In the genomic region with DNA sequence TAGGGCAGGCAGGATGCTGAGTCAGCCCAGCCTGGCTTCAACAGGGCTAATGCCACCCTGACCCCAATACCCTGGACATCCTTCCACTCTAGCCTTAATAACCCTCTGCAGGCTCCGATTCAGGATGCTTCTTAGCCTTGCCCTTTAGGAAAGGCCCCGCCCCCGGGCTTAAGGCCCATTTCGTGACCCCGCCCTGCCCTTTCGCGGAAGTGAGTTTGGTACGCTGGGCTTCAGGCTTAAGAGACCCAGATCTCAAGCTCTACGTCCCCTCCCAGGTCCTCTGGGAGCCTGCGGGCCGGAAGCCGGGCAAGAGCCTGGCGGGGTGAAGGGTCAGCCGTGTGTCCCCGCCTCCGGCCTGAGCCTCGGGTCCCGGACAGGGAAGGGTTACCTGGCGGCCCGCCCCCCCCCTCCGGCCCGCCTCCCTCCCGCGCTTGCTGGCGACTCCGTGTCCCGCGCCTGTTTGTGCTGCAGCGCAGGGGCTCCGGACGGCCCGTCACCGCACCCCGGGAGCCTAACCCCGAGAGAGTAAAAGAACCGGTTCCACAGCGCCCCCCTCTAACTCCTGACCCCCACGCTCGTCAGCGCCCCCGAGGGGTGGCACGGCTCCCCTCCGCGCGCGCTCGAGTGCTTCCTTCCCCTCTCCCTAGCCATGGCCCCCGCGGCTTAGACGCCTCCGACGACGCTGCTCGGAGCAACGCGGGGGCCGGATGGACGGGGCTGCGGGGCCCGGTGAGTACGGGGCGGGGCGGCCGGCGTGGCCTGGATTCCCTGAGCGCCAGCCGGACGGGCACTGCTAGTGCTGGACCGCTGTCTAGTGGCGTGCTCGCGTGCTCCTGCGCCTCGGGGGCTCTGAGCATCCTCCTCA, we compare ENCODE assay signal across 8 mouse cellular contexts. TPM values are rescaled to one million over a fixed set of nuclear protein-coding genes. Genes with fewer than 3 reads are reported as not detected.
DNase-seq lines count a peak whose midpoint lies in the region; ATAC-seq lines count a peak whose summit lies in the region.

A gene (minus strand): TSS at position 133 of the 865 bp plus-strand sequence.
A gene (plus strand): TSS at position 329 of the 865 bp plus-strand sequence.

- DNase-seq in NIH3T3 (ENCODE audit: low read depth) = peak; percentile 82
- DNase-seq in cerebellum, adult 11-12 months = peak; percentile 87
- DNase-seq in heart, postnatal 4 days = peak; percentile 91
- peak; percentile 68 to 74 for DNase-seq in layer of hippocampus, postnatal 10 days (ENCODE audit: low spot score in 2 of 2)
- peak; percentile 95 for DNase-seq in retina, postnatal 1 day
- DNase-seq in urinary bladder, postnatal 36 days (ENCODE audit: low spot score in 2 of 2) = peak; percentile 85 to 94

- WGBS in forebrain, embryonic 15.5 days = under 1% methylated on average over 64 of the region's 74 CpGs
- WGBS in macrophage (ENCODE audit: missing documents) = under 1% methylated on average over 66 of the region's 74 CpGs

- no peaks in the 10 kb centered on the region for H3K27me3 ChIP-seq in forebrain, embryonic 15.5 days

- H3K4me1 ChIP-seq in forebrain, embryonic 15.5 days = peaks cover 16% of the 10 kb centered on the region

- peak; percentile 64 for ATAC-seq in forebrain, embryonic 15.5 days (replicated peaks)

- no peaks in the 10 kb centered on the region for H3K9me3 ChIP-seq in forebrain, embryonic 15.5 days

- H3K4me3 ChIP-seq in forebrain, embryonic 15.5 days = peak within 1 kb of the TSS; percentile 50
- H3K4me3 ChIP-seq in macrophage (ENCODE audit: inconsistent target) = peak within 1 kb of the TSS; percentile 67

- H3K36me3 ChIP-seq in forebrain, embryonic 15.5 days = peaks cover 26% of the 10 kb centered on the region
- peaks cover 35% of the 10 kb centered on the region for H3K36me3 ChIP-seq in macrophage (ENCODE audit: inconsistent target)

- peak within 1 kb of the TSS; percentile 67 for H3K4me2 ChIP-seq in forebrain, embryonic 15.5 days (replicated peaks)

- H3K9ac ChIP-seq in forebrain, embryonic 15.5 days (replicated peaks) = peak within 1 kb of the TSS; percentile 59

- peaks cover 22% of the 10 kb centered on the region; the same call in 1 of the 2 replicates for H3K79me2 ChIP-seq in macrophage (ENCODE audit: inconsistent target)

- H3K27ac ChIP-seq in forebrain, embryonic 15.5 days (replicated peaks) = peak within 1 kb of the TSS; percentile 12; the same call in 1 of the 2 replicates
- no peak within 1 kb of the TSS for H3K27ac ChIP-seq in macrophage

RNA-seq across cellular contexts. Expression of the first gene that starts in this region (rescaled TPM):
- polyA plus RNA-seq in forebrain, embryonic 15.5 days (2015; fragmentation: Nextera tagmentation; extraction: Ambion mirVana) = 0.87 and 1.5 TPM in 2 replicates
- 1 to 10 TPM; 3.1 to 3.2 TPM for total RNA-seq in heart, postnatal 4 days (2021)
- total RNA-seq in layer of hippocampus, postnatal 10 days (2021) = 1 to 10 TPM; 2.3 to 2.4 TPM
- 1 to 10 TPM in 13 of 26 experiments, under 1 TPM in 12, not detected in 1; 0.54 to 3.8 (median 1.0) TPM for total RNA-seq in macrophage (2018; cell fraction: chromatin; rRNA removed)
- 1 to 10 TPM; 1.0 to 2.9 (median 1.9) TPM for total RNA-seq in macrophage (2018; cell fraction: cytosol; rRNA removed)
- total RNA-seq in macrophage (2018; cell fraction: nucleus; rRNA removed) = 1 to 10 TPM in 23 of 26 experiments, under 1 TPM in 3; 0.69 to 4.4 (median 2.1) TPM
- 1.3 to 2.3 TPM (median 1.9 TPM) in 3 replicates for polyA plus RNA-seq in macrophage (2018)

RNA-seq across cellular contexts. Expression of the second gene that starts in this region (rescaled TPM):
- polyA plus RNA-seq in forebrain, embryonic 15.5 days (2015; fragmentation: Nextera tagmentation; extraction: Ambion mirVana) = 10.4 and 11.7 TPM in 2 replicates
- 10 to 100 TPM; 15.4 to 16.6 TPM for total RNA-seq in heart, postnatal 4 days (2021)
- 10 to 100 TPM; 11.0 to 11.9 TPM for total RNA-seq in layer of hippocampus, postnatal 10 days (2021)
- total RNA-seq in macrophage (2018; cell fraction: chromatin; rRNA removed) = 100 to 1,000 TPM in 9 of 26 experiments, 10 to 100 TPM in 17; 50.6 to 172 (median 87.4) TPM
- 10 to 100 TPM; 10.0 to 28.9 (median 19.9) TPM for total RNA-seq in macrophage (2018; cell fraction: cytosol; rRNA removed)
- total RNA-seq in macrophage (2018; cell fraction: nucleus; rRNA removed) = 10 to 100 TPM; 26.1 to 93.8 (median 46.9) TPM
- polyA plus RNA-seq in macrophage (2018) = 17.0 to 32.0 TPM (median 23.3 TPM) in 3 replicates
